Mouse (Mus musculus): ENCODE data around the gene Map7. TPM values are rescaled to one million over a fixed set of nuclear protein-coding genes. Genes with fewer than 3 reads are reported as not detected.

The Map7 gene
- polyA plus RNA-seq, 1 experiment from 2014 or later, result 14.5 TPM

GRCm38 (mm10) chr10:20202171-20202570 is 53.9 kb downstream of the Map7 start:
- no peaks in the 10 kb centered on the region for H3K27me3 ChIP-seq
- TF ChIP-seq CTCF (IDR thresholded peaks at IDR 0.05), result no peak
- POLR2A ChIA-PET, result no interaction called here
- in situ Hi-C loops (cut with MboI; ENCODE audit: low pct_unique_long_range_greater_than_20kb), result no loop called here
- ATAC-seq (no peak), DNase-seq (ENCODE audit: low read depth, low spot score) (no peak)
- CTCF ChIA-PET, result interaction anchor here (1.6 kb wide), 1 partner anchor 16 kb away, joined by 3 read pairs; no protein-coding TSS in a partner anchor

GRCm38 (mm10) chr10:20202818-20203217 is 54.5 kb downstream of the Map7 start:
- no peak for TF ChIP-seq CTCF (IDR thresholded peaks at IDR 0.05)
- ATAC-seq (no peak), DNase-seq (ENCODE audit: low read depth, low spot score) (no peak)
- ChIA-PET POLR2A (no interaction called here), CTCF (interaction anchor here (1.0 to 1.2 kb wide), 2 partner anchors 8 to 47 kb away, joined by 3 read pairs; no protein-coding TSS in a partner anchor)
- in situ Hi-C loops (cut with MboI; ENCODE audit: low pct_unique_long_range_greater_than_20kb), result no loop called here
- H3K27me3 ChIP-seq, result no peaks in the 10 kb centered on the region

- H3K27me3 ChIP-seq, result no peaks in the 10 kb centered on the region
- ChIA-PET CTCF (interaction anchor here (1.0 to 1.2 kb wide), 2 partner anchors 9 to 48 kb away, joined by 3 read pairs; no protein-coding TSS in a partner anchor), POLR2A (interaction anchor here (0.6 to 0.7 kb wide), 2 partner anchors 11 to 39 kb away, joined by 3 read pairs; no protein-coding TSS in a partner anchor)
- no peak for ATAC-seq
- no peak for DNase-seq (ENCODE audit: low read depth, low spot score)
- no peak for TF ChIP-seq CTCF (IDR thresholded peaks at IDR 0.05)
- in situ Hi-C loops (cut with MboI; ENCODE audit: low pct_unique_long_range_greater_than_20kb), result no loop called here
Observed at GRCm38 (mm10) chr10:20203502-20203901, 55.2 kb downstream of the Map7 start.

- TF ChIP-seq CTCF (IDR thresholded peaks at IDR 0.05), result no peak
- no peaks in the 10 kb centered on the region for H3K27me3 ChIP-seq
- DNase-seq (ENCODE audit: low read depth, low spot score) (peak; percentile 15), ATAC-seq (peak; percentile 68)
- POLR2A ChIA-PET, result interaction anchor here (1.1 kb wide), 1 partner anchor 38 kb away, joined by 3 read pairs; no protein-coding TSS in a partner anchor
- in situ Hi-C loops (cut with MboI; ENCODE audit: low pct_unique_long_range_greater_than_20kb), result no loop called here
- CTCF ChIA-PET, result interaction anchor here (1.6 kb wide), 1 partner anchor 8 kb away, joined by 6 read pairs; no protein-coding TSS in a partner anchor
Observed at GRCm38 (mm10) chr10:20204696-20205431, 56.6 kb downstream of the Map7 start.

GRCm38 (mm10) chr10:20206966-20207365 is 58.7 kb downstream of the Map7 start:
- ChIA-PET POLR2A (no interaction called here), CTCF (interaction anchor here (1.3 kb wide), 1 partner anchor 17 kb away, joined by 3 read pairs; no protein-coding TSS in a partner anchor)
- in situ Hi-C loops (cut with MboI; ENCODE audit: low pct_unique_long_range_greater_than_20kb), result no loop called here
- H3K27me3 ChIP-seq, result no peaks in the 10 kb centered on the region
- no peak for TF ChIP-seq CTCF (IDR thresholded peaks at IDR 0.05)
- ATAC-seq, result no peak
- DNase-seq (ENCODE audit: low read depth, low spot score), result no peak

- ATAC-seq (no peak), DNase-seq (ENCODE audit: low read depth, low spot score) (no peak)
- no peaks in the 10 kb centered on the region for H3K27me3 ChIP-seq
- CTCF ChIA-PET, result no interaction called here
- no peak for TF ChIP-seq CTCF (IDR thresholded peaks at IDR 0.05)
- in situ Hi-C loops (cut with MboI; ENCODE audit: low pct_unique_long_range_greater_than_20kb), result no loop called here
- POLR2A ChIA-PET, result interaction anchor here (0.6 kb wide), 1 partner anchor 68 kb away, joined by 4 read pairs; no protein-coding TSS in a partner anchor
Observed at GRCm38 (mm10) chr10:20209609-20210341, 61.5 kb downstream of the Map7 start.

GRCm38 (mm10) chr10:20214418-20214817 is 66.1 kb downstream of the Map7 start:
- no peak for DNase-seq (ENCODE audit: low read depth, low spot score)
- no peak for ATAC-seq
- in situ Hi-C loops (cut with MboI; ENCODE audit: low pct_unique_long_range_greater_than_20kb), result no loop called here
- TF ChIP-seq CTCF (IDR thresholded peaks at IDR 0.05), result no peak
- ChIA-PET POLR2A (interaction anchor here (1.3 kb wide), 1 partner anchor 11 kb away, joined by 3 read pairs; no protein-coding TSS in a partner anchor), CTCF (interaction anchor here (1.1 kb wide), 1 partner anchor 29 kb away, joined by 3 read pairs; no protein-coding TSS in a partner anchor)
- H3K27me3 ChIP-seq, result no peaks in the 10 kb centered on the region

- in situ Hi-C loops (cut with MboI; ENCODE audit: low pct_unique_long_range_greater_than_20kb), result no loop called here
- ChIA-PET CTCF (interaction anchor here (1.7 kb wide), 1 partner anchor 20 kb away, joined by 6 read pairs; no protein-coding TSS in a partner anchor), POLR2A (no interaction called here)
- ATAC-seq (no peak), DNase-seq (ENCODE audit: low read depth, low spot score) (no peak)
- no peaks in the 10 kb centered on the region for H3K27me3 ChIP-seq
- TF ChIP-seq CTCF (IDR thresholded peaks at IDR 0.05), result no peak
Observed at GRCm38 (mm10) chr10:20216982-20217381, 68.7 kb downstream of the Map7 start.

GRCm38 (mm10) chr10:20218866-20219265 is 70.6 kb downstream of the Map7 start:
- ChIA-PET CTCF (interaction anchor here (1.0 kb wide), 1 partner anchor 13 kb away, joined by 3 read pairs; no protein-coding TSS in a partner anchor), POLR2A (no interaction called here)
- H3K27me3 ChIP-seq, result no peaks in the 10 kb centered on the region
- TF ChIP-seq CTCF (IDR thresholded peaks at IDR 0.05), result no peak
- no peak for DNase-seq (ENCODE audit: low read depth, low spot score)
- no peak for ATAC-seq
- in situ Hi-C loops (cut with MboI; ENCODE audit: low pct_unique_long_range_greater_than_20kb), result no loop called here

- in situ Hi-C loops (cut with MboI; ENCODE audit: low pct_unique_long_range_greater_than_20kb), result no loop called here
- DNase-seq (ENCODE audit: low read depth, low spot score) (no peak), ATAC-seq (no peak)
- no peak for TF ChIP-seq CTCF (IDR thresholded peaks at IDR 0.05)
- no peaks in the 10 kb centered on the region for H3K27me3 ChIP-seq
- ChIA-PET CTCF (no interaction called here), POLR2A (no interaction called here)
Observed at GRCm38 (mm10) chr10:20219538-20219937, 71.3 kb downstream of the Map7 start.
